Mouse (Mus musculus) embryonic fibroblast, embryonic 13.5 days (primary cell): ENCODE data around the gene Hdac11.

Experiments used
- CTCF ChIP-seq: IDR thresholded peaks from 2 replicates; pipeline ENCODE4 v1.5.1; 2011; ENCODE audit warnings: mild to moderate bottlenecking, control low read depth, low read length, moderate library complexity, borderline replicate concordance; ENCODE audit not compliant: insufficient read depth
- POLR2A ChIP-seq: IDR thresholded peaks from 2 replicates; pipeline ENCODE4 v1.6.1; 2011; ENCODE audit warnings: low read depth, mild to moderate bottlenecking, control low read depth, low read length, moderate library complexity

- TF ChIP-seq POLR2A (no peak), CTCF (no peak)
These were observed 41.7 kb upstream of the Hdac11 start for GRCm38 (mm10) chr6:91114716-91115115.
